Mouse (Mus musculus): Measurements from ENCODE around the gene Vps16.

DNA sequence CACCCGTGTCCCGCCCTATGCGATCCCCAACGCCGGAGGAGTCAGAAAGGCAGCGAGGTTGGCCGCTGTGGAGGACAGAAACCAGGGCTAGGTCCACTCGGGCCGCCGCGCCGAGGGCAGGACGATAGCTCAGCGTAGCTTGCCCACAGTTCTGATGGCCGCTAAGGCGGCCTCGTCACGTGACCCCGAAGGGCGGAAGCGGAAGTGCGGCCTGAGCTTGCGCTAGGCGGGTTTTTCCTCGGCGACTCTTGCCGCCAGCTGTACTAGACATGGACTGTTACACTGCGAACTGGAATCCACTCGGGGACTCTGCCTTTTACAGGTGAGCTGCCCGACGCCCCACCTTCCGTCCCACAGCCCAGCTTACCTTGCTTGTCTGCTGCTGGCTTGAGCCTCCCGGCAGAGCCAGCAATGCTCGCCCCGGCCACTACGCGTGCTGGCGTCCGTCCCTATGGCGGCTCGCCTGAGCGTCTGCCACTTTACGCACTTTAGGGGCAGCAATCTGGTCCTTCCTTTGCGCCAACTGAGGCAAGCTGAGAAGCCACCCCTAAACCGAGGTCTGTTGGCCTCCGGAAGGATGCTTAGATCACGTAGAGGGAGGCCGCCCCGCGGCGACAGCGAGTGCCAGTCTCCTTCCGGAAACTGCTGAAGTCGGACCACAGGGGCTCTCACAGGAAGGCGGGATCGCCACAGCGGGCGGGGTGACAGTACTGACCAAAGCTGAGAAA is at the start of gene Vps16, which contains the start of gene Pced1a:
- TF ChIP-seq ZC3H11A (IDR thresholded peaks at IDR 0.05; ENCODE audit: low read depth, low read length) (no peak), POLR2A (IDR thresholded peaks at IDR 0.05; ENCODE audit: control insufficient read depth in 1 of 2, insufficient read depth in 1 of 2, low read depth in 1 of 2, low read length in 2 of 2, poor library complexity in 1 of 2) (peak; percentile 66 to 83; a peak in 3 of 4 replicates), EP300 (IDR thresholded peaks at IDR 0.05; ENCODE audit: low read depth in 1 of 2, low read length in 2 of 2) (0 out of 4 replicates have a peak, but pooled peaks of 1 of the 2 experiments have one; percentile 8), RCOR1 (IDR thresholded peaks at IDR 0.05; ENCODE audit: low read depth, low read length) (no peak; the same call in 1 of the 2 replicates), CHD2 (IDR thresholded peaks at IDR 0.05; ENCODE audit: low read length) (no peak), CTCF (IDR thresholded peaks at IDR 0.05 in 2 of 3, conservative IDR thresholded peaks at IDR 0.05 in 1 of 3; ENCODE audit: control insufficient read depth in 1 of 3, insufficient read depth in 1 of 3, low read depth in 2 of 3, low read length in 3 of 3, poor library complexity in 1 of 3, severe bottlenecking in 1 of 3) (peak in 2 of 3 experiments; percentile 6 to 19; a peak in 3 of 6 replicates), ZMIZ1 (IDR thresholded peaks at IDR 0.05; ENCODE audit: low read depth, low read length) (no peak; the same call in 1 of the 2 replicates), MAFK (IDR thresholded peaks at IDR 0.05; ENCODE audit: borderline replicate concordance, low read depth, low read length) (no peak)

Data from MEL (cell line).